Mouse (Mus musculus) stomach, embryonic 15.5 days (tissue): ENCODE data around the gene Nos1ap. TPM values are rescaled to one million over a fixed set of nuclear protein-coding genes. Genes with fewer than 3 reads are reported as not detected.

Experiments used
- ATAC-seq: fragments of 200-750 bp; cut with Nextera tagmentation; 2 replicates; pipeline ENCODE4 v1.8.0; 2017; ENCODE audit warnings: low read depth, moderate number of reproducible peaks, moderate TSS enrichment; ENCODE audit not compliant: insufficient read depth, low FRiP score
- H3K27ac ChIP-seq: fragments of 300-500 bp; sonication (generic); 2 replicates; pipeline ENCODE4 v1.5.1; 2015; ENCODE audit warnings: mild to moderate bottlenecking, inconsistent platforms
- H3K27me3 ChIP-seq: fragments of 300-500 bp; sonication (generic); replicated peaks from 2 replicates; pipeline ENCODE4 v1.6.1; 2015; ENCODE audit warnings: inconsistent platforms
- H3K36me3 ChIP-seq: fragments of 300-500 bp; sonication (generic); 2 replicates; pipeline ENCODE4 v1.6.1; 2015; ENCODE audit warnings: inconsistent platforms
- H3K4me1 ChIP-seq: fragments of 300-500 bp; sonication (generic); 2 replicates; pipeline ENCODE4 v1.6.1; 2015; ENCODE audit warnings: inconsistent platforms
- H3K4me2 ChIP-seq: fragments of 300-500 bp; sonication (generic); 2 replicates; pipeline ENCODE4 v1.6.1; 2015; ENCODE audit warnings: mild to moderate bottlenecking, inconsistent platforms
- H3K4me3 ChIP-seq: fragments of 300-500 bp; sonication (generic); replicated peaks from 2 replicates; pipeline ENCODE4 v1.5.1; 2015; ENCODE audit warnings: inconsistent platforms
- H3K9ac ChIP-seq: fragments of 300-500 bp; sonication (generic); 2 replicates; pipeline ENCODE4 v1.6.1; 2015; ENCODE audit warnings: inconsistent platforms
- H3K9me3 ChIP-seq: fragments of 300-500 bp; sonication (generic); 2 replicates; pipeline ENCODE4 v1.6.1; 2016; ENCODE audit warnings: inconsistent platforms
- WGBS: fragments of 180-500 bp; shearing (Covaris S2); methylation state at CpG from one replicate; pipeline ENCODE4 v1.1.7; 2015; 5-methylcytosine and 5-hydroxymethylcytosine counted together
- polyA plus RNA-seq: library from polyadenylated mRNA; unstranded; fragments of >200 nt; fragmentation: Nextera tagmentation; extraction: Ambion mirVana; gene quantifications from 2 replicates; pipeline ENCODE4 v1.2.1, GENCODE M21; 2015

Gene Nos1ap
- polyA plus RNA-seq, 1 experiment from 2014 or later = 15.5 TPM

- Histone ChIP-seq H3K9ac (no peak overlapping the region), H3K4me3 (no peak overlapping the region), H3K4me2 (no peak overlapping the region), H3K36me3 (no peaks in the 10 kb centered on the region), H3K4me1 (no peaks in the 10 kb centered on the region), H3K27ac (no peak overlapping the region), H3K27me3 (no peaks in the 10 kb centered on the region), H3K9me3 (no peaks in the 10 kb centered on the region)
- no peak for ATAC-seq
- WGBS = 69% methylated on average over 7 of the region's 7 CpGs
Measured at GRCm38 (mm10) chr1:170438471-170439151, 151.1 kb downstream of the Nos1ap start.

DNA sequence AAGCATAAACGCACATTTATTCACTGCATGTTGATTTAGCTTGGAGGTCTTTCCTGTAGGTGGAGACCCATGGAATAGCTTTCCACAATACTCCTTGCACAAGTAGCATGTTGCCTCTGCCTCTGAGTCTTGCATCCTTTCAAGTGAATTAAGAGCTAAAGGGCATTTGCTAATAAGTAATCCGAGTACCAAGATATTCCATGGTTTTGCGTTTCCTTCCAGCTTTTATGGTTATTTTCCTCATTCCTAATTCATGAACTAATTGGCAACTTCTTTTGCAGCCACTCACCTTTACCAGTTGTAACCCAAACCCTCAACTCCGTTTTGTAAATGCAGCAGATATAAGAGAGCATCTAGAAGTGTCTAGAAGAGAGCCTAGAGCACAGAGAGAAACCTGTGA lies 155.5 kb downstream of the Nos1ap start:
- Histone ChIP-seq H3K9me3 (no peaks in the 10 kb centered on the region), H3K27me3 (no peaks in the 10 kb centered on the region), H3K36me3 (no peaks in the 10 kb centered on the region), H3K27ac (no peak overlapping the region), H3K9ac (no peak overlapping the region), H3K4me1 (no peaks in the 10 kb centered on the region; the same call in 1 of the 2 replicates), H3K4me3 (no peak overlapping the region), H3K4me2 (no peak overlapping the region)
- 80% methylated on average over 4 of the region's 4 CpGs for WGBS
- no peak for ATAC-seq

GRCm38 (mm10) chr1:170433661-170434060 lies 156.0 kb downstream of the Nos1ap start:
- no peak for ATAC-seq
- no peak overlapping the region for H3K4me3 ChIP-seq
- no peak overlapping the region for H3K9ac ChIP-seq
- no peaks in the 10 kb centered on the region for H3K27me3 ChIP-seq
- H3K4me1 ChIP-seq = no peaks in the 10 kb centered on the region; the same call in 1 of the 2 replicates
- no peak overlapping the region for H3K4me2 ChIP-seq
- no peaks in the 10 kb centered on the region for H3K9me3 ChIP-seq
- H3K36me3 ChIP-seq = no peaks in the 10 kb centered on the region
- H3K27ac ChIP-seq = no peak overlapping the region

- Histone ChIP-seq H3K9ac (no peak overlapping the region), H3K4me3 (no peak overlapping the region), H3K27ac (no peak overlapping the region), H3K9me3 (no peaks in the 10 kb centered on the region), H3K4me1 (no peaks in the 10 kb centered on the region; the same call in 1 of the 2 replicates), H3K36me3 (no peaks in the 10 kb centered on the region), H3K27me3 (no peaks in the 10 kb centered on the region), H3K4me2 (no peak overlapping the region)
- WGBS = 82% methylated on average over 5 of the region's 5 CpGs
- ATAC-seq = no peak
Measured at GRCm38 (mm10) chr1:170432288-170432687, 157.4 kb downstream of the Nos1ap start.

DNA sequence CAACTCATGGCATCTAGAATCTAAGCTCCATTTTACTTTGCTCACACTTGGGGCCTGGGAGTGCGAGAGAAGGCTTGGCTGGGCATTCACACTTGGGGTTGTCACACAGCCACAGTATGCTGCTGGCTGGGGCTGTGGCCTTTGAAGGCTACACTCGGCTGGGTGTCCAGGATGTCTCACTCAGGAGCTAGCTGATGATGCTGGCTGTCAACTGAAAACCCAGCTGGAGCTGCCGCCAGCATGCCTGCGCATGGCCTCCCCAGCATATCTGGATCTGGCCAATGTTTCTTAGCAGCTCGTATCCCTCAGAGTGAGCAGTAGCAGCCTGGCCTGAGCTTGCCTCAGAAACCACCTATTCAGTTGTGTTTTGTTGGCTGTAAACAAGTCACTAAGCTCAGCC lies 158.3 kb downstream of the Nos1ap start:
- Histone ChIP-seq H3K4me3 (no peak overlapping the region), H3K4me2 (no peak overlapping the region), H3K36me3 (no peaks in the 10 kb centered on the region), H3K9me3 (no peaks in the 10 kb centered on the region), H3K9ac (no peak overlapping the region), H3K4me1 (no peaks in the 10 kb centered on the region; the same call in 1 of the 2 replicates), H3K27ac (no peak overlapping the region), H3K27me3 (no peaks in the 10 kb centered on the region)
- no peak for ATAC-seq
- WGBS = 68% methylated on average over 5 of the region's 5 CpGs

GRCm38 (mm10) chr1:170430660-170431059 lies 159.0 kb downstream of the Nos1ap start:
- Histone ChIP-seq H3K36me3 (no peaks in the 10 kb centered on the region), H3K27me3 (no peaks in the 10 kb centered on the region), H3K4me1 (no peaks in the 10 kb centered on the region; the same call in 1 of the 2 replicates), H3K27ac (no peak overlapping the region), H3K4me2 (no peak overlapping the region), H3K9me3 (no peaks in the 10 kb centered on the region), H3K9ac (no peak overlapping the region), H3K4me3 (no peak overlapping the region)
- WGBS = 86% methylated on average over 7 of the region's 7 CpGs
- no peak for ATAC-seq

DNA sequence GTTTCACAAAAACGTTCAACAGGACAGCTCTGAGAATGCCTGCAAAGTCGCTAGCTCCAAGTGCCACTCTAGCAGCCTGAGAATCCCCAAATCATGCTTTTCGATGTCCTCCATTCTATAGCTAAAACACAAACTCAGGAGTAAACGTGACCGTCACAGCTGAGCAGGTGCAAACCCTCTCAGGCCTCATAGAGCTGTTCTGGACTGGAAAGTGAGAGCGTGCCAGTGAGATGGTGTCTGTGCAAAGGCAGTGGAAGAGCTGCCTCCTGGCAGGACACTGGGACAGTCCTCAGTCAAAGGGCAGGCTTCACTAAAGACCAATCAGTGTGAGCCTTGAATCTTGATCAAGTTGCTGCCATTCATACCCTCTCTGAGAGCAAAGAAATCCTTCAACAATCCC lies 160.0 kb downstream of the Nos1ap start:
- no peaks in the 10 kb centered on the region for H3K9me3 ChIP-seq
- H3K36me3 ChIP-seq = no peaks in the 10 kb centered on the region
- no peak overlapping the region for H3K4me3 ChIP-seq
- no peak overlapping the region for H3K4me2 ChIP-seq
- no peaks in the 10 kb centered on the region for H3K27me3 ChIP-seq
- ATAC-seq = no peak
- no peak overlapping the region for H3K9ac ChIP-seq
- 70% methylated on average over 6 of the region's 6 CpGs for WGBS
- H3K27ac ChIP-seq = no peak overlapping the region
- no peaks in the 10 kb centered on the region; the same call in 1 of the 2 replicates for H3K4me1 ChIP-seq

- Histone ChIP-seq H3K4me3 (no peak overlapping the region), H3K9me3 (no peaks in the 10 kb centered on the region), H3K9ac (no peak overlapping the region), H3K27ac (no peak overlapping the region), H3K27me3 (no peaks in the 10 kb centered on the region), H3K4me1 (no peaks in the 10 kb centered on the region; the same call in 1 of the 2 replicates), H3K36me3 (no peaks in the 10 kb centered on the region), H3K4me2 (no peak overlapping the region)
- ATAC-seq = no peak
- 58% methylated on average over 2 of the region's 2 CpGs for WGBS
Measured at GRCm38 (mm10) chr1:170428141-170428540, 161.5 kb downstream of the Nos1ap start.

GRCm38 (mm10) chr1:170424258-170424889 lies 165.3 kb downstream of the Nos1ap start:
- no peak overlapping the region for H3K4me3 ChIP-seq
- no peak overlapping the region for H3K27ac ChIP-seq
- ATAC-seq = no peak
- no peaks in the 10 kb centered on the region for H3K4me1 ChIP-seq
- H3K36me3 ChIP-seq = no peaks in the 10 kb centered on the region
- H3K4me2 ChIP-seq = no peak overlapping the region
- WGBS = 88% methylated on average over 10 of the region's 10 CpGs
- no peak overlapping the region for H3K9ac ChIP-seq
- no peaks in the 10 kb centered on the region for H3K27me3 ChIP-seq
- H3K9me3 ChIP-seq = no peaks in the 10 kb centered on the region

DNA sequence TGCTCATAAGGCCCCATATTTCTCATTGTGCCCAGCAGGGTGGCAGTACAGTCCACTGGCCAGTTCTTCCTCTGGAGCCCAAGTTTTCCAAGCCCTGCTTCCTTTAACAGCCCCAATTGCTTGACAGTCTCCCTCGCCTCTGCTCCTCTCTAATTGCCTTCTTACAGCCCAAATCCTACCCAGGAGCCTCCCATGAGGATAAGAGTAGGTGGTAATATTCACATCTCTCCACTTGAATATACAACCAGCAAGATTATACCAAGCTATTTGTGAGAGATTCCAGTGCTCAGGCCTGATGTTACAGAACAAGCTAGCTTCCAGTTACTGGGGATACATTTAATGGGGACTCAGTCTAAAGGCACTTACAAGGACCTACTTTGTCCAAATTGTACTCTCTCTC lies 166.6 kb downstream of the Nos1ap start:
- Histone ChIP-seq H3K4me2 (no peak overlapping the region), H3K9ac (no peak overlapping the region), H3K36me3 (no peaks in the 10 kb centered on the region), H3K9me3 (no peaks in the 10 kb centered on the region), H3K27me3 (no peaks in the 10 kb centered on the region), H3K4me1 (no peaks in the 10 kb centered on the region), H3K4me3 (no peak overlapping the region), H3K27ac (no peak overlapping the region)
- ATAC-seq = no peak
- 82% methylated on average over 1 of the region's 1 CpGs for WGBS

DNA sequence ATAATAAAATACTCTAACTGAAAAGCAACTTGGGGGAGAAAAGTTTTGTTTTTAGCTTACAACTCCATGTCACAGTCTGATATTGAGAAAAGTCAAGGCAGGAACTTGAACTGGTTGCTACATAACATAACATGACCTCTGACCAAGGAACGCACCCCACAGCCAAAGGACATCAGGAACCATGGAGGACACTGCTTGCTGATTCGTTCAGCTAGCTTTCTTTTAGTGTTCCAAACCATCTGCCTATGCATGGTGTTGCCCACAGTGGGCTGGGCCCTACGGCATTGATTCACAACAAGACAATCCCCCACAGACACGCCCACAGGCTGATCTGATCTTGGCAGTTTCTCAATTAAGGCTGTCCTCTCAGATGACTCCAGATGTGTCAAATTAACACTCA lies 167.5 kb downstream of the Nos1ap start:
- no peaks in the 10 kb centered on the region for H3K27me3 ChIP-seq
- H3K4me2 ChIP-seq = no peak overlapping the region
- no peak overlapping the region for H3K9ac ChIP-seq
- no peak overlapping the region for H3K27ac ChIP-seq
- H3K36me3 ChIP-seq = no peaks in the 10 kb centered on the region
- no peaks in the 10 kb centered on the region for H3K9me3 ChIP-seq
- no peak for ATAC-seq
- no peaks in the 10 kb centered on the region for H3K4me1 ChIP-seq
- 86% methylated on average over 4 of the region's 4 CpGs for WGBS
- no peak overlapping the region for H3K4me3 ChIP-seq

DNA sequence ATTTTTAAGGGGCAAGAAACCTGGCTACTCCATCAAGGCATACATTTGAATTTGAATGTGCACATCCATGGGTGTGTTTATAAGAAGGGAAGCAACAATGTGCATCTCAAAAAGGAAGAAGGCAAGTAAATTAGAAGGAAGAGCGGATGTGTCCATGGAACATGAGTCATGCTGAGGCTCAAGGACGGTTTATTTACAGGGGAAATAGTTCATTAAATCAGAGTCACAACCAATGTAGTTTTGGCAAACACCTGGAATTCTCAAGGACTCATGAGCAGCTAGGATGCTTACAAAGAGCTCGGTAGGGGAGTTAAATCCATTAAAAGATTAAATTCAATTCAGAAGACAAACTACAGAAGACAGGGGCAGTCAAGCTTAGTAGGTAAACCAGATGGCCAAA lies 169.7 kb downstream of the Nos1ap start:
- Histone ChIP-seq H3K27ac (no peak overlapping the region), H3K36me3 (no peaks in the 10 kb centered on the region), H3K27me3 (no peaks in the 10 kb centered on the region), H3K9me3 (no peaks in the 10 kb centered on the region), H3K9ac (no peak overlapping the region), H3K4me3 (no peak overlapping the region), H3K4me1 (no peaks in the 10 kb centered on the region), H3K4me2 (no peak overlapping the region)
- 76% methylated on average over 3 of the region's 3 CpGs for WGBS
- no peak for ATAC-seq
